Mouse (Mus musculus): Measurements from ENCODE around the gene Btnl2.

Gene Btnl2

GRCm38 (mm10) chr17:34349429-34349828 lies 5.2 kb upstream of the Btnl2 start:
- peak; percentile 93 for DNase-seq

- DNase-seq: peak; percentile 93
These were observed 318 bp downstream of the Btnl2 start for GRCm38 (mm10) chr17:34354940-34355339.

- peak; percentile 88 for DNase-seq
These were observed 8.4 kb downstream of the Btnl2 start for GRCm38 (mm10) chr17:34362954-34363546.

DNA sequence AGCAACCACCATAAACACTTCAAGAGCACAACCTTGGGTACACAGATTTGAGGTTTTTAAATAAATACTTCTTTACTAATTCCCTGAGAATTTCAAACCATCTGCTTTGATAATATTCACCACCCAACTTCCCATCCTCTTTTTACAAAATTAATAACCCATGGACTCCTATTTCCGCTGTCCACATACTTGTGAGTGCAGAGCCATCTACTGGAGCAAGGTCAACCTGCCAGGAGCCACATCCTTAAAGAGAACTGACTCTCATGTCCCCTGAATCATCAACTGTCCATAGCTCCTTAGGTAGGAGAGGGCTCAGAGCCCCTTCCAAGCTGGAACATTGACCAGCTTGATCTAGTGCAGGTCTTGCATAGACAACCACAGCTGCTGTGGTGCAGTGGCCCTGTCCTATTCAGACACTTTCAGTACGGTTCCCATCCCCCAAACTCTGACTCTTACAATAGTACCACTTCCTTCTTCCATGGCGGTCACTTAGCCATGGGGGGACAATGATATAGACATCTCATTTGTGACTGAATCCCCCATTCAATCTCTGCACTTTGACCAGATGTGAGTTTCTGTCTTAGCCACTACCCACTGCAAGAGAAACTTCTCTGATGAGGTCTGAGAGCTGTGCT lies 9.2 kb downstream of the Btnl2 start:
- DNase-seq: peak; percentile 86

- peak; percentile 93 for DNase-seq
These were observed 10.4 kb downstream of the Btnl2 start for GRCm38 (mm10) chr17:34365031-34365430.

DNA sequence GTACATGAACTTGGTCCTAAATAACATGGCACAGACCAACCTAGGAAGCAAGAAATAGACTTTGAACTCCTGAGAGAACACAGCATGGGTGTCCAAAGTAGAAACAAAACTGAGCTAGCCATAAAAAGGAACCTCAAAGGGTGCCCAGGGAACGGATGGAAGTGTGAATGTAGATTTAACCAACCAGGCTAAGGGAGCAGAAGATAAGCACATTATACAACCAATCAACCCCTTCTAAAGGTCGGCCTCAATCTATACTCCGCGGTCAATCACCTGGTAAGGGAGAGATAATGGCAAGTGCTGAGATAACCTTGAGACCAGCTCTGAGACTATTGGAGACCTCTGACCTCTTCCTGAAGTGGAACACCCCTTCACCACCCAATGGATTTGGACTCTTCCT lies 15.9 kb downstream of the Btnl2 start:
- DNase-seq: no peak

GRCm38 (mm10) chr17:34373055-34373709 lies 18.6 kb downstream of the Btnl2 start:
- peak; percentile 45 for DNase-seq

- peak; percentile 64 for DNase-seq
These were observed 22.2 kb downstream of the Btnl2 start, which contains the start of gene Btnl1 for GRCm38 (mm10) chr17:34376847-34377246. Btnl1 (plus strand) TSS chr17:34377132.

- peak; percentile 89 for DNase-seq
These were observed 23.0 kb downstream of the Btnl2 start for GRCm38 (mm10) chr17:34377450-34378209.

DNA sequence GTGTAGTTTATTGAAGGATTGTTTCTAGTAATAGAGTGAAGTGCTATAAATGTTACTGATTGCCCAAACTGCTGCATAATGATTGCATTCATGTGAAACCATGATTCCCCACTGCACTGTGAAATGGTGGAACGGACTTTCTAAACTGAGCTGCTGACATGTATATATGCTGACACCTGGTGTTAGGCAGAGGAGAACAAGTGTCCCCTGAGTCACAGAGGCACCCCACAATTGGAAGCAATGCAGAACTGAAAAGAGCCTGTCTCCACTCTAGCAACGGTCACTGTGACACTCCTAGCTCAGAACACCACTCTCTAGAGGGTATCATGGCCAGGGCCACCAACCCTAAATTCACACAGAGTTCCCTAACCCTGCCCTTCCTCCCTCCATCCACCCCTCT lies 24.1 kb downstream of the Btnl2 start:
- peak; percentile 68 for DNase-seq

DNA sequence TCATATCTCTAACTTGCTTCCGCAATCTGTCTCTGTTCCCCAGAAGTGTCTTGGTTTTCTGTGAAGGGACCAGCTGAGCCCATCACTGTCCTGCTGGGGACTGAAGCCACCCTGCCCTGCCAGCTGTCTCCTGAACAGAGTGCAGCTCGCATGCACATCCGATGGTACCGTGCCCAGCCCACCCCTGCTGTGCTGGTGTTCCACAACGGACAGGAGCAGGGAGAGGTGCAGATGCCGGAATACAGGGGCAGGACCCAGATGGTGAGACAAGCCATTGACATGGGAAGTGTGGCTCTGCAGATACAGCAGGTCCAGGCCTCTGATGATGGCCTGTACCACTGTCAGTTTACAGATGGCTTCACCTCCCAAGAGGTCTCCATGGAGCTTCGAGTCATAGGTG lies 24.8 kb downstream of the Btnl2 start:
- DNase-seq: peak; percentile 70

GRCm38 (mm10) chr17:34381876-34382275 lies 27.3 kb downstream of the Btnl2 start:
- DNase-seq: peak; percentile 84

DNA sequence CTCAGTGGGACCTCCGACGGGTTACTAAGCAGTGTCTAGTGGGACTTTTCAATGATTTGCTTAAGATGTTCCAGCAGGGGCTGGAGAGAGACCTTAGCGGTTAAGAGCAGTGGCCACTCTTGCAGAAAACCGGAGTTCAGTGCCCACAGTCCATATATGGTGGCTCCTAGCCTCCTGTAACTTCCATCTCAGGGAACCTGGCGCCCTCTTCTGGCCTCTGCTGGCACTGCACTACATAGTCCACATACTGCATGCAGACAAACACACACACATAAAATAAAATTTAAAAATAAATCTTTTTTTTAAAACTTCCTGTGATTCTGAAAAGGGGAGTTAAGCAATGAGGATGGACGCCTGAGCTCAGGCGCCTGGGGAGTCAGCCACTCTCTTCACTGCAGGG lies 28.6 kb downstream of the Btnl2 start:
- peak; percentile 70 for DNase-seq

DNA sequence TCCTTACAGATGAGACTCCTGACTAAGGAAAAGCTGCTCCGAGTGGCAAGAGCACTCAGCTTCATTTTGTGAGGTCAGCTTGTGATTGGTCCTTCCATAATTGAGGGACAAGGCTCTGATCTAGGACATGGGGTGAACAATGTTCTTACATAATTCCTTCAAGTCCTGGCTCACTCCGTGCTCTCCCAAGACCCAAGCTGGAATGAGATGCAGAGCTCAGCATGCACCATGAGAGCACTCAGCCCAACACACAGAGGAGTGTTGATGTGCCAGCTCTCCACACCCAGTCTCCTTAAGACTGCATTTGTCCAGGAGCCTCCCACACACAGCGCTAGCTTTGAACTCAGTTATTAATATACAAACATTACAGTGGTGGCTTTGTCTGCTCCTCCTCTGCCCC lies 30.1 kb downstream of the Btnl2 start:
- peak; percentile 86 for DNase-seq

GRCm38 (mm10) chr17:34386656-34387055 lies 32.0 kb downstream of the Btnl2 start:
- DNase-seq: peak; percentile 18

GRCm38 (mm10) chr17:34388513-34388912 lies 33.9 kb downstream of the Btnl2 start:
- DNase-seq: peak; percentile 86

- peak; percentile 85 for DNase-seq
These were observed 36.9 kb downstream of the Btnl2 start for GRCm38 (mm10) chr17:34391507-34391906.

- peak; percentile 94 for DNase-seq
These were observed 37.7 kb downstream of the Btnl2 start for GRCm38 (mm10) chr17:34392321-34392720.

DNA sequence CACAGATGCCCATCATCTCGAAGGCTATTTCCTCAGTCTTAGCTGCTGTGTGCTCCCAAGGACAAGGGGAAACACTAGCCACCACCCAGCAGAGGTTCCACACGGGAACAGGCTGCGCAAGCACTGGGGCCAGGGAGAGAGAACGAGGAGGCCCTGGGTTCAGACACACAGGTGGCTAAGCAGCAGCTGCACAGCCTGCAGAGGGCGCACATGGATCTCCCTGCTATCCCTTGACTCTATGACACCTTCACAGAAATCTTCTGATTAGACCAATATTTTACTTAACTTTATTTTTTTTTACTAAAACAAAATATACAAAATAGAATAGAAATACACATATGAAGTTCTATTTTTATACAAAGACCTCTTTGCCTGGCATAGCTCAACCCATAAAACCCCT lies 42.7 kb downstream of the Btnl2 start:
- DNase-seq: peak; percentile 83

GRCm38 (mm10) chr17:34398058-34398710 lies 43.6 kb downstream of the Btnl2 start:
- DNase-seq: peak; percentile 96

GRCm38 (mm10) chr17:34398711-34399393 lies 44.2 kb downstream of the Btnl2 start, which contains the start of gene BC051142:
BC051142 (plus strand) TSS chr17:34398820.
- peak; percentile 99 for DNase-seq

GRCm38 (mm10) chr17:34399394-34399715 lies 44.7 kb downstream of the Btnl2 start:
- DNase-seq: peak; percentile 81
